Mouse (Mus musculus) cerebellum, adult (tissue): ENCODE results near the gene Nt5c3.

ENCODE experiments used
- ATAC-seq: cut with Nextera tagmentation; 2 replicates; pipeline ENCODE4 v1.9.2; 2017; ENCODE audit warnings: mild to moderate bottlenecking, moderate library complexity, mixed read lengths; ENCODE audit not compliant: insufficient number of reproducible peaks, low FRiP score, low TSS enrichment

The Nt5c3 gene

GRCm38 (mm10) chr6:56843229-56843628, 80.5 kb downstream of the Nt5c3 start:
- ATAC-seq, result no peak

DNA sequence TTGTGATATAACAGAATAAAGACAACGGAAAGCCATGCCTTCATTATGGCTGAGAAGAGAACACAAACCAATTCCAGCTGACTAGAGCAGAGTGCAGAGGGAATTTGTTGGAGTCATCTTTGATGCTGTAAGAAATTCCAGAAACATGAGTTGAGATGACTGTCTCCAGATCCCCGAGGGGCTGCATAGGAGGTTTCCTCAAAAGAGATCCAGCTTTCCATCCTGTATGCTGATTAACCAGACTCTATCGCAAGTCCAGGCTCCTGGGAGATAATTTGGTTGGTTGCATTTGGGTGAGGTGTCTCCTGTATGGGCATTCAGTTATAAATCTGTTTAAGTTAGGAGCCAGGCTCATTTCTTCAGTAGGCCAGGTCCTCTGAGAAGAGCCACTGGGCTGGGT, 86.1 kb downstream of the Nt5c3 start:
- ATAC-seq, result no peak

GRCm38 (mm10) chr6:56837166-56837565, 86.6 kb downstream of the Nt5c3 start:
- no peak for ATAC-seq

DNA sequence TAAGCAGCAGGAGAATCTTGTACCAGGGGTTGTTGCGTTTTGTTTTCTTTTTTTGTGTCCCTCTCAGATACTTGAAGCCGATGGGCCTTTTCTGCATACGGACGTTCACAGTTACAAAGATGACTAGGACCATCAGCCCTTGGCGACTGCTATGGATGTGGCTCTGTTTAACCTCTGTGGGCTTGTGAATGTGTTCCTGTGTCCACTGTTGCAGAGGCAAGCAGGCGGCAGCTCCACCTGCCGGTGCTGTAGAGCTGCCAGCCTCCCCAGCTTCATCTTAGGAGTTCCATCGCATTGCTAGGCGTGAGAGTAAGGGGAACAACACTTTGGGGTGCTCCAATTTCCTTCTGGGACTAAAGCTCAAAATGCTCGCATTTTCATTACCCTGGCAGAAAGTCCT, 88.2 kb downstream of the Nt5c3 start:
- no peak for ATAC-seq

DNA sequence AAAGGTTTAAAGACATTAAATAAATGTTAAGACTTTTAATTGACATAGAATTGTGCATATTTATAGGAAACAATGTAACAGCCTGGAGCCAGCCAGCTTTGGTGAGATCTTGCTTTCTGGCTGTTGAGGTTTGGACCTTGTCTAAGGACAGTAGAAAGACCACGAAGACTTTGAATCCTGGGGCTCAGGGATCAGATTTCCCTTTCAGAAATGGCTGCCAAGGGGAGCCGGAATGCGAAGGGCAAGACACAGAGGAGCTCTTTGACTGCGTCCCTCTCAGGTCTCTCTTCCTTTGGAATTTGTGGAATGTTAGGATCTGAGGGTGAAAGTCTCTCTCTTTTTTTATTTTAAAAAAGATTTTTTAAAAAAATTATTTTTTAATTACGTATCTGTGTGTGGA, 89.0 kb downstream of the Nt5c3 start:
- ATAC-seq, result no peak

DNA sequence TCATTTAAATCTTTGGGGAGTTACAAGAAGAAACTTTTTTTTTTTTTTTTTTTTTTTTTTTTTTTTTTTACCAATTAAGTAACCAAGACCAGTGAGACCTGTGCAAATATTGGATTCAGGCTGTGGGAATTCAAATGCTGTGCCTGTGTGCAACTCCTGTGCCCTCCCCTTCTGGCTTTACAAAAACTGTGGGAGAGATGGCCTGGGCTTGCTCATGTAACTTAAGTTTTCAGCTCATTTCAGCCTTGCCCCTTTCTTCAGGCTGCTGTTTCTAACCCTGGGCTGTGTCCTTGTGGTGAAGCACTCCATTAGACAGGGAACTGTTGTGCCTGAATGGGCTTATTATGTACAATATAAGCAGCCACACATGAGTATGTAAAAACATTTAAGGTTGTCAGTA, 90.9 kb downstream of the Nt5c3 start:
- no peak for ATAC-seq

DNA sequence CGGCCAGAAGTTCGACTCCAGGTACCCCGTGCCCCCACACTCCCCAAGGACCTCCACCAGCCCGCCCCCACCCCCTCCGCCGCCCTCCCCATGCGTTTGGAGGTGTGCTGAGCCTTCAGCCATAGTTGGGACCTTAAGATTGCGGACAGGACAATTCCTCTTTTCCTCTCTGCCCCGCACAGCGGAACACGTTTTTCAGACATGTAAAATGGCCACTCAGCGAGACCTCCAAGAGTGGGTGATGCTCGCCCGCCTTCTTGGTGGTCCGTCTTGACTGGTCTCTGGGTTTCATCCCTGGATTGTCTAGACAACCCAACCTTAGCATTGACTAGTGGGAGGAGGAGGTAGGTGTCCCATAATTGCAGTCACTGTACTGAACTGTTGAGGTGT, 91.3 kb downstream of the Nt5c3 start:
- ATAC-seq, result no peak
